Comparison of ENCODE assay signal across 17 mouse cellular contexts in the genomic region with DNA sequence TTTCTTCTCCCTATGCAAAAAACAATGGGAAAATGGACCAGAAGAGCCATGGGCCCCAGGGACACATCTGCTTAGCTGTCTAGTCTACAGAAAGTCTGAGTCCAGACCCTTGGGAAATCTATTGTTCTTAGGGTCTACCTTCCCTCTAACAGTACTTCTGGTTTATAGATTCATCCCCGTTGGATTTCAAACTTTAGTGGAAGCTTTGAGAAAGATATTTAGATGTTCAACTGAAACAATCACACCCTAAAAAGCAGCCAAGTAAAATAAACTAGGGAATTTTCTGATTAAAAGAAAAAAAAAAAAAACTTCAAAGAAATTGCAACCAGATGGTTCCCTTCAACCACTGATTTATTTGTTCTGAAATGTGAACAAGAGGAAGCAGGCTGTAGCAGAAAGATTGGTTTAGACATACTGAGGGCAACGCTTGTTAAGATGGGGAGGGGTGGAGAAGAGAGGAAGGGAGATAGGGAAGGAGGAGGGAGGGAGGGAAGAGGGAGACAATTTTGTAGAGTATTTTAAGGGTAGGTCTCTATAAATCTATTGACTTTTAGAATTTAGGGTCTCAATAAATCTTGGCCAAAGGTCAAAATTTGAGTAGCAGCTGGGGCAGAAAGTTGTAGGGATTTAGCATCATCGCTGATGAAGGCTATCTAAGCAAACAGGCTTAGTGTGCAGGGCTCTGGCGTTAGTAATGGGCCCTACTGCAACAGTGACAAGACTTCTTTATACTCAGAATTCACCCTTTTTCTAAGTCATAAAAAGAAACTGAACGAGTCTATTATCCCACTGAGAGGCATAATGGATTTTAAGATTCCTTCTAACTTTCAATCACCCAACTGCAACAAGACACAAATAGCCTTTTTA.
DNase-seq lines count a peak whose midpoint lies in the region; ATAC-seq lines count a peak whose summit lies in the region.
"Had no signal": no experiment of that assay in that cellular context is flagged by ENCODE, and none has a peak within 500 bp of the region (broad histone marks: within the 10 kb centered on the region; RNA-seq: fewer than 3 reads in every experiment).

No protein-coding gene starts in this region.

- H3K27ac ChIP-seq in kidney, embryonic 16.5 days (ENCODE audit: low read length) = peak overlapping the region; percentile 91
- 0 out of 2 replicates have a peak overlapping the region, but pooled peaks have one; percentile 29 for H3K27ac ChIP-seq in embryonic facial prominence, embryonic 11.5 days (replicated peaks; ENCODE audit: low read depth, low read length)
- H3K27ac ChIP-seq in limb, embryonic 12.5 days = 0 out of 2 replicates have a peak overlapping the region, but pooled peaks have one; percentile 53
- H3K27ac ChIP-seq in liver, embryonic 11.5 days (ENCODE audit: low read depth, low read length) = no peak overlapping the region
- H3K27ac ChIP-seq: forebrain, embryonic 15.5 days; hindbrain, embryonic 15.5 days; liver, embryonic 15.5 days; midbrain, embryonic 10.5 days had no signal

- 29% methylated on average over 5 of the region's 5 CpGs for WGBS in kidney, embryonic 16.5 days
- WGBS in embryonic facial prominence, embryonic 11.5 days = 45% methylated on average over 5 of the region's 5 CpGs
- WGBS in limb, embryonic 12.5 days = 14% methylated on average over 5 of the region's 5 CpGs
- 52% methylated on average over 5 of the region's 5 CpGs for WGBS in liver, embryonic 11.5 days

- peaks cover 6% of the 10 kb centered on the region; the same call in 1 of the 2 replicates for H3K4me1 ChIP-seq in kidney, embryonic 16.5 days (ENCODE audit: insufficient read depth, low read length)
- H3K4me1 ChIP-seq in embryonic facial prominence, embryonic 11.5 days (ENCODE audit: control insufficient read depth, insufficient read depth, low read length) = 0 out of 2 replicates have a peak, but pooled peaks cover 2% of the 10 kb centered on the region
- no peaks in the 10 kb centered on the region; the same call in 1 of the 2 replicates for H3K4me1 ChIP-seq in limb, embryonic 12.5 days (replicated peaks)
- no peaks in the 10 kb centered on the region for H3K4me1 ChIP-seq in liver, embryonic 11.5 days (replicated peaks; ENCODE audit: control insufficient read depth, insufficient read depth, low read length)
- H3K4me1 ChIP-seq: forebrain, embryonic 15.5 days; hindbrain, embryonic 15.5 days; liver, embryonic 15.5 days; midbrain, embryonic 10.5 days had no signal

- no peaks in the 10 kb centered on the region for H3K27me3 ChIP-seq in kidney, embryonic 16.5 days (ENCODE audit: insufficient read depth, low read length)
- H3K27me3 ChIP-seq in embryonic facial prominence, embryonic 11.5 days (ENCODE audit: control insufficient read depth, insufficient read depth, low read length) = no peaks in the 10 kb centered on the region
- H3K27me3 ChIP-seq in limb, embryonic 12.5 days = no peaks in the 10 kb centered on the region
- H3K27me3 ChIP-seq in liver, embryonic 11.5 days (replicated peaks; ENCODE audit: control insufficient read depth, insufficient read depth, low read length) = no peaks in the 10 kb centered on the region
- H3K27me3 ChIP-seq: forebrain, embryonic 15.5 days; hindbrain, embryonic 15.5 days; liver, embryonic 15.5 days had no signal

- DNase-seq in heart, adult 11 months = peak; percentile 81
- DNase-seq in heart, adult 18-20 months = no peak
- DNase-seq in kidney, adult 11 months = no peak
- peak; percentile 59 for DNase-seq in embryonic facial prominence, embryonic 11.5 days (ENCODE audit: low spot score)
- DNase-seq in spleen, postnatal 4 days (ENCODE audit: low spot score in 2 of 2) = no peak
- DNase-seq in liver, embryonic 11.5 days (ENCODE audit: low spot score) = no peak
- DNase-seq: cerebellum, adult 11-12 months; gastrocnemius, postnatal 14 days; kidney, postnatal 36 days; right cerebral cortex, postnatal 25 days had no signal

- no peak overlapping the region for H3K4me3 ChIP-seq in kidney, embryonic 16.5 days (ENCODE audit: low read length)
- no peak overlapping the region for H3K4me3 ChIP-seq in embryonic facial prominence, embryonic 11.5 days (ENCODE audit: low read depth, low read length)
- H3K4me3 ChIP-seq in limb, embryonic 12.5 days (replicated peaks) = no peak overlapping the region
- no peak overlapping the region for H3K4me3 ChIP-seq in liver, embryonic 11.5 days (ENCODE audit: low read depth, low read length)
- H3K4me3 ChIP-seq: forebrain, embryonic 15.5 days; hindbrain, embryonic 15.5 days; liver, embryonic 15.5 days; midbrain, embryonic 10.5 days; myocyte had no signal

- H3K36me3 ChIP-seq in kidney, embryonic 16.5 days (ENCODE audit: insufficient read depth, low read length) = no peaks in the 10 kb centered on the region
- H3K36me3 ChIP-seq in embryonic facial prominence, embryonic 11.5 days (replicated peaks; ENCODE audit: control insufficient read depth, insufficient read depth, low read depth, low read length) = no peaks in the 10 kb centered on the region
- no peaks in the 10 kb centered on the region for H3K36me3 ChIP-seq in limb, embryonic 12.5 days
- no peaks in the 10 kb centered on the region for H3K36me3 ChIP-seq in liver, embryonic 11.5 days (ENCODE audit: control insufficient read depth, insufficient read depth, low read length)
- H3K36me3 ChIP-seq: forebrain, embryonic 15.5 days; hindbrain, embryonic 15.5 days; liver, embryonic 15.5 days; midbrain, embryonic 10.5 days had no signal

- H3K9ac ChIP-seq in kidney, embryonic 16.5 days (replicated peaks; ENCODE audit: low read length) = no peak overlapping the region
- H3K9ac ChIP-seq in embryonic facial prominence, embryonic 11.5 days (replicated peaks; ENCODE audit: low read length) = no peak overlapping the region
- no peak overlapping the region for H3K9ac ChIP-seq in limb, embryonic 12.5 days (replicated peaks)
- no peak overlapping the region for H3K9ac ChIP-seq in liver, embryonic 11.5 days (ENCODE audit: low read depth, low read length)
- H3K9ac ChIP-seq: forebrain, embryonic 15.5 days; hindbrain, embryonic 15.5 days; liver, embryonic 15.5 days had no signal

- peaks cover 8% of the 10 kb centered on the region; the same call in 1 of the 2 replicates for H3K9me3 ChIP-seq in kidney, embryonic 16.5 days (ENCODE audit: low read length)
- no peaks in the 10 kb centered on the region for H3K9me3 ChIP-seq in embryonic facial prominence, embryonic 11.5 days (replicated peaks; ENCODE audit: control insufficient read depth, low read length)
- peaks cover 8% of the 10 kb centered on the region; the same call in 1 of the 2 replicates for H3K9me3 ChIP-seq in limb, embryonic 12.5 days
- no peaks in the 10 kb centered on the region for H3K9me3 ChIP-seq in liver, embryonic 11.5 days (ENCODE audit: control insufficient read depth, low read length)
- H3K9me3 ChIP-seq: forebrain, embryonic 15.5 days; liver, embryonic 15.5 days; midbrain, embryonic 10.5 days had no signal

- H3K4me2 ChIP-seq in kidney, embryonic 16.5 days (replicated peaks; ENCODE audit: low read depth, low read length) = no peak overlapping the region
- no peak overlapping the region for H3K4me2 ChIP-seq in embryonic facial prominence, embryonic 11.5 days (ENCODE audit: low read depth, low read length)
- no peak overlapping the region for H3K4me2 ChIP-seq in limb, embryonic 12.5 days
- no peak overlapping the region for H3K4me2 ChIP-seq in liver, embryonic 11.5 days
- H3K4me2 ChIP-seq: forebrain, embryonic 15.5 days; hindbrain, embryonic 15.5 days; liver, embryonic 15.5 days had no signal

- ATAC-seq in kidney, embryonic 16.5 days (ENCODE audit: low FRiP score, low TSS enrichment) = peak; percentile 84
- 0 out of 2 replicates have a peak, but pooled peaks have one; percentile 48 for ATAC-seq in embryonic facial prominence, embryonic 11.5 days (replicated peaks; ENCODE audit: insufficient number of reproducible peaks, low FRiP score, low TSS enrichment, low read depth)
- ATAC-seq in limb, embryonic 12.5 days (ENCODE audit: insufficient number of reproducible peaks, insufficient read depth, low FRiP score, low TSS enrichment, low read depth) = no peak
- ATAC-seq in liver, embryonic 11.5 days (replicated peaks; ENCODE audit: low FRiP score) = no peak
- ATAC-seq: forebrain, embryonic 15.5 days had no signal

Comparison
In these comparisons a context has a peak if more than half of its experiments do, and no peak if none do; other contexts are left out.
1. DNase-seq: peak in heart, adult 11 months (single experiment) and embryonic facial prominence, embryonic 11.5 days (single experiment); none in heart, adult 18-20 months (0 of 2), kidney, adult 11 months (single experiment), spleen, postnatal 4 days (0 of 2) and liver, embryonic 11.5 days (single experiment).
2. ATAC-seq: peak in kidney, embryonic 16.5 days (single experiment) and embryonic facial prominence, embryonic 11.5 days (single experiment); none in limb, embryonic 12.5 days (single experiment) and liver, embryonic 11.5 days (single experiment).